Mouse (Mus musculus): ENCODE data around the gene Stk38.

The Stk38 gene

DNA sequence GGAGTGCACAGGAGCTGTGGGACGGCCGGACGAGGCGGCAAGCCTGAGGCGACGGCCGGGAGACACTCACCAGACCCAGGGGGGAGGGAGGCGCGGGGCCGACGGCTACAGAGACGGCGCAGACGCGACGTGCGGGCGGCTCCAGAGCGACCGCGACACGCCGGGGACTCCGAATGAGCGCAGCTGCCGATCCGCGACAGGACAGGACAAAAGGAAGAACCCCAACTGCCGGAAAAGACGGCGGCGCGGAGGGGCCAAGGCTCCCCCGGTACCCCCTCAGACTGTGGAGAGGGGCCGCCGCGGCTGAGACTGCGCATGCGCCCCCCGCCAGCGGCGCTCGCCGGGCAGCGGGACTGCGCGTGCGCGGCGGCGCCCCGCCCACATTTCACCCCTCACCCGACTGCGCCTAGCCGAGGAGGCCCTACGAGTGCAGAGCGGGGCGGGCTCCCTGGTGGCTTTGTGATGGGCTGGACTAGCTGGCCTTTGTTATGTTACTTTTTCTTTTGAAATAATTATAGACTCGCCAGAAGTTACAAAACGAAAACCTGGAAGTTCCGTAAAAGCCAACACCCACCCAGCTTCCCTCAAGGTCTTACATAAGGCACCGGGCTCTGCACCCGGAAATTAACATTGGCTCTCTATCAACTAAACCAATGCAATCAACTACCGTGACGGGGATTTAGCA is at the start of gene Stk38:
Gene Stk38 (minus strand): TSS at position 355 of the 685 bp plus-strand sequence.
- no peak; the same call in 1 of the 2 replicates for TF ChIP-seq GATA4 (IDR thresholded peaks at IDR 0.05; ENCODE audit: insufficient replicate concordance, low read length)

- TF ChIP-seq GATA4 (IDR thresholded peaks at IDR 0.05; ENCODE audit: insufficient replicate concordance, low read length): no peak
These were observed 49.6 kb upstream of the Stk38 start for GRCm38 (mm10) chr17:29057361-29057890.

- TF ChIP-seq GATA4 (IDR thresholded peaks at IDR 0.05; ENCODE audit: insufficient replicate concordance, low read length): no peak
These were observed 48.9 kb upstream of the Stk38 start for GRCm38 (mm10) chr17:29056699-29057151.

GRCm38 (mm10) chr17:29056207-29056606 is 48.4 kb upstream of the Stk38 start:
- no peak for TF ChIP-seq GATA4 (IDR thresholded peaks at IDR 0.05; ENCODE audit: insufficient replicate concordance, low read length)

DNA sequence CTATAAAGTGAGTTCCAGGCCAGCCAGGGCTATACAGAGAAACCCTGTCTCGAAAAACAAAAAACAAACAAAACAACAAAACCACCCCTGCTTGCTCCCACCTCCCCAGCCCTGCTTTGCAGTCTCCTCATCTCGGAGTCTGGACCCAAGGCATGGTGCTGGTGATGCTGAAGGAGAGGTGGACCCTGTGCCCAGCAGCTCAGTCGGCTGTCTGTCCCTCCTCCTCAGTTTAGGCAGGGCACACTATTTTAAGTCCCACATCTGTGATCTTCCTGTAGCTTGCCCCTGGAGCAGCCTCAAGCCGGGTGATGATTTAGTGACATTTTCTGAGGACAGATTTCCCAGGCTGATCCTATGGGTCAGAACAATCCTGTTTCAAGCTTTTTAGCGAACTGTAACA is 47.8 kb upstream of the Stk38 start:
- no peak for TF ChIP-seq GATA4 (IDR thresholded peaks at IDR 0.05; ENCODE audit: insufficient replicate concordance, low read length)

DNA sequence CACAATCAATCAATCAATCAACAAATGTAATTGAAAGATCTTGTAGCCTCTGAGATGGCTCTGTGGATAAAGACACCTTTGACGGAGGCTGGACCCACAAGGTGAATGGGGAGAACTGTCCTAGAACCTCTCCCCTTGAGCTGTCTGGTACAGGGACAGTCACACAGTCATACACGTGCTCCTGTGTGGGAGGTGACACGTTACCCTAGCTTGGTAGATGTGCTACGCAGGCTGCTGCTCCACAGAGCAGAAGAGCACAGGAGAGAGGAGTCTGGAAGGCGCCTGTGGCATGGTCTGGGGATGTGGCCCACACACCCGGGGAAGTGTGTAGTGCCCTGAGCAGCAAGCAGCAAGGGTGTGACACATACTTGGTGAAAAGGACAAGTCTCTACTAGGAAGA is 46.6 kb upstream of the Stk38 start:
- TF ChIP-seq GATA4 (IDR thresholded peaks at IDR 0.05; ENCODE audit: insufficient replicate concordance, low read length): no peak

- no peak; the same call in 1 of the 2 replicates for TF ChIP-seq GATA4 (IDR thresholded peaks at IDR 0.05; ENCODE audit: insufficient replicate concordance, low read length)
These were observed 46.0 kb upstream of the Stk38 start for GRCm38 (mm10) chr17:29053841-29054240.

DNA sequence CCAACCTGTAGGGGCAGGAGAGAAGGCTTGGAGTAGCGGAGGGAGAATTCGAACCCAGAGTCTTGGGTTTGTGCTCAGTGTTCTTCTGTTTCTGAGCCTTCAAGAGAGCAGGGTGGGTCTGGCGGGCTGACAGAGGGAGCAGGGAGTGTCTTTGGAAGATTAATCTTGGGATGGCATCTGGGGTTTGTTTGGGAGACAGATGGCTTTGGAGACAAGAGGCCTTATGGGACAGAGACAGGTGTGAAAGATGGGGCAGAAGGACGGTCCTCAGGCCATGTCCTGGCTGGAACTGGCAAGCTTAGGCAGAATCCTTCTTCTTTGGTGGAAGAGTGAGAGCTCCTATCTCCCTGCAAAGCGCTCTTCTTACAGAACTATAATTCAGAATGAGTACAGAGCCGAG is 45.3 kb upstream of the Stk38 start:
- TF ChIP-seq GATA4 (IDR thresholded peaks at IDR 0.05; ENCODE audit: insufficient replicate concordance, low read length): no peak

DNA sequence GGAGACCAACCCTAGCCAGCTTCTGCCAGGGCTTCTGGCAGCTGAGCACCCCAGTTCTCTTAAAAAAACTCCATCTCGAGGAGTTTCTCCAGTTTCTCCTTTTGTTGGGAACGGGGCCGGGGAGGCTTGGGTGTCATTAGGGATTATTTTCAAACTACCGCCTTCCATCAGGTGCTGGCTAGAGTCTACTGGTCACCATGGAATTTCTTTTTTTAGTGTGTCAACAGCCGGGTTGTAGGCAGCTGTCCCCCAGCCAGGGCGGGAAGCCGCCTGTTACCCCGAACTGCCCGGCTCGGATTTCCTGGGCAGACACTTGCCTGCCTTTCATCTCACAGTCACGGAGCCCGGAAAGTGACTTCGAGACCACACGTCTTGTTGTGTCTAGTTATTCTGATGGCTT is 43.0 kb upstream of the Stk38 start:
- TF ChIP-seq GATA4 (IDR thresholded peaks at IDR 0.05; ENCODE audit: insufficient replicate concordance, low read length): no peak

DNA sequence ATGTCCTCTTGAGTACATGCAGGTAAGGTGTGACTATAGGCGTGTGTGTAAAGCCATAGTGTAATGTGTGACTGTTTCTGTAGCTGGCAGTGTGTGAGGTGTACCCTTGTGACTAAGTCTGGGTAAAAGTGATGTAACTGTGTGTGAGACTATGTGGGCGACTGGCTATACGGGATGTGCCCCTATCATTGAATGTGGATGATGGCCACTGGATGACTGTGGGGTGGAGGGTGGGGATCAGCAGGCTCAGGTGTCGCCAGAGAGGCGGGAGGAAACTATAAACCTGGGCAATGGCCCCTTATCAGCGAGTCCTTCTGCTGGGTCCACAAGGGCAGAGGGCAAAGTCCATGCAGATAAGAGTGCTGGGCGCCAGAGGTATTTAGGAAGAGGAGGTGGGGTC is 42.1 kb upstream of the Stk38 start:
- TF ChIP-seq GATA4 (IDR thresholded peaks at IDR 0.05; ENCODE audit: insufficient replicate concordance, low read length): peak; percentile 96

DNA sequence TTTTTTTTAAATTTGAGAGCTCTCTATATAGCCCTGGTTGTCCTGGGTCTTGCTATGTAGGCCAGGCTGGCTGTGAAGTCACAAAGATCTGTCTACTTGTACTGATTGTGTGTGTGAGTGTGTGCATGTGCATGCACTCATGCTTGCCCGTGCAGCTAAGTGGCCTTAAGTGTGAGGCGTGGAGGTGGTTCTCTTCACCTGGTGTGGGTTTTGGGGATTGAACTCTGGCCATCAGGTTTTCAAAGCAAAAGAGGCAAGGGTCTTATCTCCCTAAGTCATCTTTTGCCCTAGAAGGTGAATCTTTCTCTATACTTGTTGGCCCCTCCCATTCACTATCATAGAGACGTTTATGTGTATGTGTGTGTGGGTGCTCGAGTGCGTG is 41.7 kb upstream of the Stk38 start:
- TF ChIP-seq GATA4 (IDR thresholded peaks at IDR 0.05; ENCODE audit: insufficient replicate concordance, low read length): no peak

GRCm38 (mm10) chr17:29048748-29049507 is 41.1 kb upstream of the Stk38 start:
- TF ChIP-seq GATA4 (IDR thresholded peaks at IDR 0.05; ENCODE audit: insufficient replicate concordance, low read length): no peak

DNA sequence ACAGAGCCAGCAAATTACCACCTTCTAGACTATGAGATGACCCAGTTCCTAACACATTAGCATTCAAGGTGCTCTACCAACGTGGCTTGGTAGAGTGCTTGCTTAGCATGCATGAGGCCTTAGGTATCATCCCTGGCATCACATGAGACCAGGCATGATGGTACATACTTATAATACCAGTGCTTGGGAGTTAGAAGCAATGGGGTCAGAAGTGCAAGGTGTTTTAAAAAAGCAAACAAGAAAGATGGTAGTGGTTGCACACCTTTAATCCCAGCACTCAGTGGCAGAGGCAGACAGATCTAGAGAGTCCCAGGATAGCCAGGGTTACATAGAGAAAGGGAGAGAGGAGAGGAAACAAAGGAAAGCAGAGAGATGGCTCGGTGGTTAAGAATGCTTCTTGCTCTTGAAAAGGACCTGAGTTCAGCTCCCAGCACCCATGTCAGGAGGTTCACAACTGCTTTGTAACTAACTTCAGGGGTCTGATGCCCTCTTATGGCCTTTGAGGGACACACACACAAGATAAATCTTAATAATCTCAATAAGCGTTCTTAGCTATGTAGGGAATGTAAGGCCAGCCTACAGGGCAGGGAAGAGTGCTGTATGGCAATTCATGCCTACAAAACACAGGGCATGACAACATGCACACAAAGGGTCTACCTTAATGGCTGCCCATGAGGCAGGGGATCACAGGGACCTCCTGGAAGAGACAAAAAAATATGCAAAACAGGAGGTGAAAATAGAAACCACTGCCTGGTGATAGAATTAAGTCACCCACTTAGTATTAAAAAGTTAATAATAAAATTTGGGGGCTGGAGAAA is 40.1 kb upstream of the Stk38 start:
- TF ChIP-seq GATA4 (IDR thresholded peaks at IDR 0.05; ENCODE audit: insufficient replicate concordance, low read length): no peak

DNA sequence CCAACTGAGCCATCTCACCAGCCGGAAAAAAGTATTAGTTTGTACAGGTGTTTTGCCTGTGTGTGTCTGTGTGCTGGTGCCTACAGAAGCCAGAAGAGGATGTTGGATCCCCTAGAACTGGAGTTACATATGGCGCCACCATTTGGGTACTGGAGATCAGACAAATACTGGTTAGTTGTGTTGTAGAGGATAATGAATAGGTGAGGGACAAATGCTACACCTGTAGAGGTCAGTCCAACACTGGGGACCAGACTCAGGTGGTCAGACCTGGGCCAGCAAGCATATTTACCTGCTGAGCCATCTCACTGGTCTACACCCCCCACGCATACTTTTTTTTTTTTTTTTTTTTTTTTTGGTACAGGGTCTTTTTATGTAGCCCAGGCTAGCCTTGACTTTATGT is 39.1 kb upstream of the Stk38 start:
- no peak for TF ChIP-seq GATA4 (IDR thresholded peaks at IDR 0.05; ENCODE audit: insufficient replicate concordance, low read length)

DNA sequence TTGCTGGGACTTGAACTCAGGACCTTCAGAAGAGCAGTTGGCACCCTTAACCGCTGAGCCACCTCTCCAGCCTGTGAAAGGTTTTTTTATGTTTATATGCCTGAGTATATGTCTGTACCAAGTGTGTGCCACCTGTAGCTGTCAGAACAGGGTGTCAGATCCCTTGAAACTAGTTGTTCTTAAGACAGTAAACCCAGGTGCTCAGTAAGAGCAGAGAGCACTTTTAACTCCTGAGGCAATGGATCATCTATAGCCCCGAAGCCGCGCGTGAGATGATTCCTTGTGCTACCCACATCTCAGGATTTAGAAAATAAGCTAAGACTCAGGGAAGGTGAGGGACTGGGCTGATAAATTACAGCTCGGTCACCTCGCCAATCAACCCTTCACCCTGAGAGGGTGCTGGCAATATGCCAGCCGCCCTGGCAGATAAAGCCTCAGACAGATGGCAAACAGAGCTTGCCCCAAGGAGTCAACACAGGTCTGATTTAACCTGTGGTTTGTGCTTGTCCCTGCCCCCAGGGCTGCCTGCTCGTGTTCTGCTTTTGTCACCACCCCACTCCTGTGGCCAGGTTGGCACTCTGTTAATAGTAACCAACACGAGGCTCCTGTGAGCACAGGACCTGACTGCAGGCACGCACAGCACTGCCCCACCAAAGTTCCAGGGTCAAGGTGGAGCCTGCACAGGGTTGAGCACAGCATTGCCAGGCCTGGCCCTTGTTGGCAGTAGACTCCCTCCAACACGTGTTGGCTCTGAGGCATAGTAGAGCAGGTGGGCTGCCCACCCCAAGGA is 38.1 kb upstream of the Stk38 start:
- peak; percentile 61; the same call in 1 of the 2 replicates for TF ChIP-seq GATA4 (IDR thresholded peaks at IDR 0.05; ENCODE audit: insufficient replicate concordance, low read length)
